ENCODE assay signal across 7 mouse cellular contexts in genomic region chr6:108963295-108963694, GRCm38 (mm10).
DNase-seq lines count a peak whose midpoint lies in the region; ATAC-seq and TF ChIP-seq lines count a peak whose summit lies in the region.

No protein-coding gene starts in this region.

- no peak overlapping the region for H3K4me3 ChIP-seq in liver, postnatal 0 days (ENCODE audit: low read depth, low read length)

- no peaks in the 10 kb centered on the region for H3K9me3 ChIP-seq in liver, postnatal 0 days (ENCODE audit: low read length)

- no peak overlapping the region for H3K4me2 ChIP-seq in liver, postnatal 0 days (ENCODE audit: low read depth, low read length)

- H3K27ac ChIP-seq in liver, postnatal 0 days (ENCODE audit: low read depth) = no peak overlapping the region

- TF ChIP-seq CTCF in liver, postnatal 0 days (IDR thresholded peaks at IDR 0.05; ENCODE audit: low read depth) = peak; percentile 52

- no peaks in the 10 kb centered on the region for H3K27me3 ChIP-seq in liver, postnatal 0 days (ENCODE audit: insufficient read depth, low read length)

- no peak overlapping the region for H3K9ac ChIP-seq in liver, postnatal 0 days (replicated peaks)

- H3K36me3 ChIP-seq in liver, postnatal 0 days (replicated peaks; ENCODE audit: insufficient read depth, low read length) = no peaks in the 10 kb centered on the region

- peak; percentile 41 for DNase-seq in A20 (ENCODE audit: low read depth, low spot score)
- DNase-seq in MEL-GATA-1-ER (ENCODE audit: extremely low read depth, low read depth) = peak; percentile 5
- peak; percentile 4 to 17 for DNase-seq in cerebellum, postnatal 36 days
- DNase-seq in gastrocnemius, adult 18-20 months (ENCODE audit: low spot score) = peak; percentile 51
- DNase-seq in kidney, postnatal 10 days = peak; percentile 81
- DNase-seq in liver, postnatal 0 days = no peak
- DNase-seq in right cerebral cortex, postnatal 25 days = peak; percentile 69

- no peak for ATAC-seq in liver, postnatal 0 days

- no peaks in the 10 kb centered on the region for H3K4me1 ChIP-seq in liver, postnatal 0 days (ENCODE audit: insufficient read depth)

- no peak for TF ChIP-seq EP300 in liver, postnatal 0 days (IDR thresholded peaks at IDR 0.05; ENCODE audit: low read depth)

- 8% methylated on average over 2 of the region's 2 CpGs for WGBS in liver, postnatal 0 days (ENCODE audit: insufficient replicate concordance)
